Mouse (Mus musculus) lung, embryonic 14.5 days (tissue): ENCODE results near the gene Slc10a2. TPM values are rescaled to one million over a fixed set of nuclear protein-coding genes. Genes with fewer than 3 reads are reported as not detected.
"Not testable (repeated sequence)": the region's sequence is repeated elsewhere in the genome, so short reads cannot be mapped to it uniquely, and the experiment has no call there.

Source experiments
- ATAC-seq: fragments of 200-750 bp; cut with Nextera tagmentation; 2 replicates; pipeline ENCODE4 v1.8.0; 2017; ENCODE audit warnings: mild to moderate bottlenecking, moderate TSS enrichment, moderate library complexity; ENCODE audit not compliant: insufficient read depth
- DNase-seq: peaks from one replicate; pipeline ENCODE4 v3.0.0-alpha.2; 2015
- H3K27ac ChIP-seq: fragments of 300-500 bp; sonication (generic); 2 replicates; pipeline ENCODE4 v1.5.1; 2014; ENCODE audit warnings: low read depth, mild to moderate bottlenecking, moderate library complexity
- H3K27me3 ChIP-seq: fragments of 300-500 bp; sonication (generic); 2 replicates; pipeline ENCODE4 v1.6.1; 2014; ENCODE audit warnings: low read length, control low read depth; ENCODE audit not compliant: insufficient read depth
- H3K36me3 ChIP-seq: fragments of 300-500 bp; sonication (generic); 2 replicates; pipeline ENCODE4 v1.6.1; 2014; ENCODE audit warnings: control low read depth; ENCODE audit not compliant: insufficient read depth
- H3K4me1 ChIP-seq: fragments of 300-500 bp; sonication (generic); 2 replicates; pipeline ENCODE4 v1.6.1; 2014; ENCODE audit warnings: antibody characterized with exemption, control low read depth; ENCODE audit not compliant: insufficient read depth
- H3K4me2 ChIP-seq: fragments of 300-500 bp; sonication (generic); 2 replicates; pipeline ENCODE4 v1.6.1; 2014; ENCODE audit warnings: mild to moderate bottlenecking
- H3K4me3 ChIP-seq: fragments of 300-500 bp; sonication (generic); 2 replicates; pipeline ENCODE4 v1.5.1; 2014; ENCODE audit warnings: low read depth, low read length
- H3K9ac ChIP-seq: fragments of 300-500 bp; sonication (generic); 2 replicates; pipeline ENCODE4 v1.6.1; 2014
- H3K9me3 ChIP-seq: fragments of 300-500 bp; sonication (generic); 2 replicates; pipeline ENCODE4 v1.6.1; 2016; ENCODE audit warnings: low read depth, low read length, control low read depth
- CTCF ChIP-seq: IDR thresholded peaks from 2 replicates; pipeline ENCODE4 v1.5.1; 2016; ENCODE audit warnings: antibody characterized with exemption, low read depth
- WGBS: fragments of 180-500 bp; shearing (Covaris S2); extraction: QIAGEN DNeasy Blood & Tissue Kit; methylation state at CpG from one replicate; pipeline ENCODE4 v1.1.7; 2014; 5-methylcytosine and 5-hydroxymethylcytosine counted together
- polyA plus RNA-seq: library from polyadenylated mRNA; unstranded; fragments of >200 nt; fragmentation: Nextera tagmentation; extraction: Ambion mirVana; gene quantifications from 2 replicates; pipeline ENCODE4 v1.2.1, GENCODE M21; 2014

The Slc10a2 gene
- not detected in 2 replicates for polyA plus RNA-seq

DNA sequence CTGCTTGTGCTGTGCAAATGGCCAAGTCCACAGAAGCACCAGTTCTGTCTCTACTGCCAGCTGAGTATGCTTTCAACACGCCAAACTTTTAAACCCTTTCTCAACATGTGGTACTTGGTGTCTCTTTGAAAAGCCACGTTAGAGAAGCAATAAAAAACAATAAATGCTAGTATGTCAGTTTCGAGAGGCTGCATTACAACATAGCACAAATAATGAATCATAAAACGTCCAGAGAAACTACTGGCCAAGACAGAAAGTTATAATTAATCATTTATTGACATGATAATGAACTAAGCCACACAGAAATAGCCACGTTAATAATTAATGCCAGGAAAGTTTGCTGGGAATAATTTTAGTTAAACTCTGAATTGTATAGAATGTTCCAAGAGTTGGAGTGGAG is at the start of gene Slc10a2:
Gene Slc10a2 (minus strand): TSS at position 166 of the 400 bp plus-strand sequence.
- DNase-seq (no peak), ATAC-seq (no peak)
- no peak within 1 kb of the TSS for H3K4me3 ChIP-seq
- H3K36me3 ChIP-seq = no peaks in the 10 kb centered on the region
- no peak within 1 kb of the TSS for H3K9ac ChIP-seq
- H3K9me3 ChIP-seq = no peaks in the 10 kb centered on the region
- H3K27me3 ChIP-seq = no peaks in the 10 kb centered on the region
- no peak for TF ChIP-seq CTCF
- H3K27ac ChIP-seq = no peak within 1 kb of the TSS
- H3K4me1 ChIP-seq = no peaks in the 10 kb centered on the region
- no peak within 1 kb of the TSS for H3K4me2 ChIP-seq
- 55% methylated on average over 5 of the region's 5 CpGs for WGBS

DNA sequence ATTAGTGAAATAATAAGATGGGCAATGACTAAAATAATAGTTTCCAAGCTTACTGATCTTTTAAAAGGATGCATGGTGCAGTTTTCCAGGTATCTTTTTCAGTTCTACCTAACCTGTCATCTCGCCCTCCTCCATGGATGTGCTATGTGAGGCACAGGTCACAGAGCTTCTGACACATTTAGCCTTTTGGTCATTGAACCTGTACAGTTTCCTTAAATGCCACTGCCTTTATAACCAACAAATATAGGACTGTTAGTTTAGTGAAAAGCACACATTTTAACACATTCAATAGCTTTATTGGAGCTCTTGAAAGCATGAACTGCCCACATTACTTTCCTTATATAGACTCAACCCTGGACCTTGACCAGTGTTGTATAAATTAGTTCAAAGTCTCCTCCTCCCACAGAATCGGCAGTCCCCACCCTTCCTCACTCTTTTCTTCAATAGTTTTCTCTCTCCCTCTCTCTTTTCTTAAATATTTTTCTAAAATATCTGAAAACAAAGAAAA is 24.2 kb upstream of the Slc10a2 start:
- Histone ChIP-seq H3K9me3 (no peaks in the 10 kb centered on the region), H3K27me3 (no peaks in the 10 kb centered on the region), H3K9ac (no peak overlapping the region), H3K4me3 (no peak overlapping the region), H3K36me3 (no peaks in the 10 kb centered on the region), H3K27ac (no peak overlapping the region), H3K4me2 (no peak overlapping the region), H3K4me1 (no peaks in the 10 kb centered on the region)
- DNase-seq = no peak
- no peak for TF ChIP-seq CTCF
- WGBS = 64% methylated on average over 2 of the region's 2 CpGs
- ATAC-seq = no peak

DNA sequence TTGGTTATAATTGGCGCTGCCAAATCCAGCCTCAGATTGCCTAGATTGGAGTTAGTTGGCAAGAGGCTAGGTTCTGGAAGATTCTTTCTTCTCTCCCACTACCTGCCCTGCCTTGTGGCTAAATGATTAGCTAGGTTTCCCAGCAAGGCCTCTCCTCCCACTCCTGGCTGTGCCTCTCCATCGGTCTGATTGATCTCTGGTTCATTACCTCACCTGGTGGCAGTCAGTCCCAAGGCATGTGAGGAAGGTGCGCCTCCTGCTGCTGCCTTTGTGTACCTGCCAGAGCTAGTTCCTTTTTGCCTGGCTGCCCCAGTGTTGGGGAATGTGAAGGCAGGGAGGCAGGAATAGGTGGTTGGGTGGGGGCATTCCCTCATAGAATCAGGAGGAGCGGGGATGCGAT is 1.7 kb upstream of the Slc10a2 start:
- TF ChIP-seq CTCF = peak; percentile 28; the same call in 1 of the 2 replicates
- Histone ChIP-seq H3K4me2 (no peak overlapping the region), H3K9me3 (no peaks in the 10 kb centered on the region), H3K27me3 (no peaks in the 10 kb centered on the region), H3K9ac (no peak overlapping the region), H3K4me3 (no peak overlapping the region), H3K36me3 (no peaks in the 10 kb centered on the region), H3K27ac (no peak overlapping the region), H3K4me1 (no peaks in the 10 kb centered on the region)
- ATAC-seq = no peak
- WGBS = 57% methylated on average over 5 of the region's 5 CpGs
- DNase-seq = no peak

DNA sequence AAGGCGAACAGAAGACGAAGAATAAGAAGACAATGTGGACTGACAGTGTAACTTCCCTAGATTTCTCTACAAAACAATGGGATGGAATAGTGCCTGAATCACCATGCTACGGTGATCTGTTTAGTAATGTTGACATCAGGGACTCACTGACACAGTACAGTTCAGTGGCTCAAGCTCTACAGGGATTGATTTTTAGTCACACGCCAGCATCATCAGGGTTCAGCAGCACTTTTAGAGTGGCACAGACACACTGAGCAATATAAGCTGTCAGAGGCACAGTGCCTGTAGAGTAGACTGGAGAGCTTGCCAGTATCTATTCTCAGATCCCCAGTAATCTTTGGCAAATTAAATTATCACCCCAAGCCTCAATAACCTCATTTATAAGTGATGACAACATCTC is 9.8 kb downstream of the Slc10a2 start:
- Histone ChIP-seq H3K4me3 (no peak overlapping the region), H3K4me1 (no peaks in the 10 kb centered on the region), H3K27me3 (no peaks in the 10 kb centered on the region), H3K9me3 (no peaks in the 10 kb centered on the region), H3K36me3 (no peaks in the 10 kb centered on the region), H3K27ac (no peak overlapping the region), H3K4me2 (no peak overlapping the region), H3K9ac (no peak overlapping the region)
- DNase-seq (no peak), ATAC-seq (no peak)
- WGBS = 73% methylated on average over 4 of the region's 4 CpGs
- no peak for TF ChIP-seq CTCF

DNA sequence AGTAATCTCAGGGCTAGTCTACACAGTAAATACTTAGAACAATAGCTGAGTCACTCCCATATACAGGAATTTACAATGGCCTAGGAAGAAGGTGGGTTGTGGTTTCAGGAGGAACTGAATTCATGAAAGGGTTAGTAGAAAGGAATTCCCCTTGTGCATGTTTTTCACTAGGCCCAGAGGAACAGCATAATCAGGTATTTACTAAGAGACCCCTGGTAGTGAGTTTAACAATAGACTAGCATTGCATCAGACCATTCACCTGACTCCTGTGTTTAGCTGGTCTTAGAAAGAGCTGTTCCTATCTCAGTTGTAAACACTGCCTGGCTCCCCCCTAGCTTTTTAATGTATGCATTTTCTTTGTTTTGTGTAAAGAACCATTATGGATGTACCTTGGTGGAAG is 11.2 kb downstream of the Slc10a2 start:
- H3K4me1 ChIP-seq, H3K9ac ChIP-seq, H3K9me3 ChIP-seq, H3K36me3 ChIP-seq, DNase-seq, H3K27me3 ChIP-seq, H3K4me2 ChIP-seq, H3K27ac ChIP-seq, H3K4me3 ChIP-seq, ATAC-seq: not testable (repeated sequence)

DNA sequence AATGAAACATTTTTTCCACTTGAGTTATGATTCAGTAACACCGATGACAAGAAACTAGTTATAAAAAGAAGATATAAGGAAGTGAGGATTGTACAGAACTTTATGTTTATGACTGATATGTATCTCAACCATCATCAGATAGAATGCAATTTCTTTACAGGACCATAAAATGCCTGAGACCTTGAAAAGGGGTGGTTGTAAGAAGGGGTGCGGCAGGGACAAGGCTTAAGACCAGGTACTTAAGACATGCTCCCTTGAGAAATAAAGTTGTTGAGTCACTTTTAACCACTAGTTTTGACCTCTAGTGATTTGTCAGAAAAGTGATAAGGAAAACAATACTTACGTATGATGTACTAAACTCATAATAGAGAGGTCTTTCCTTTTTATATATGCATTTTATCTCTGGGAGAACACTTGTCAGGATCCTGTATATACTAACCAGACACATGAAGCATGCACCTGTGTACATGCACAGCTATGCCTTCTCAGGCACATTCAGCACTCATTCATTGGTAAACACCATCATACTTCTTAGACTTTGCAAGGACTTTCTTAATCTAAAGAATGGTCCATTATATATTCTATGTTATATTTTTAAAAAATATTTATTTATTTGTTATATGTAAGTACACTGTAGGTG is 31.4 kb downstream of the Slc10a2 start:
- Histone ChIP-seq H3K36me3 (no peaks in the 10 kb centered on the region), H3K4me2 (no peak overlapping the region), H3K27ac (no peak overlapping the region), H3K4me3 (no peak overlapping the region), H3K27me3 (no peaks in the 10 kb centered on the region), H3K4me1 (no peaks in the 10 kb centered on the region), H3K9me3 (no peaks in the 10 kb centered on the region), H3K9ac (no peak overlapping the region)
- no peak for TF ChIP-seq CTCF
- no peak for ATAC-seq
- DNase-seq = no peak
- 86% methylated on average over 3 of the region's 3 CpGs for WGBS

DNA sequence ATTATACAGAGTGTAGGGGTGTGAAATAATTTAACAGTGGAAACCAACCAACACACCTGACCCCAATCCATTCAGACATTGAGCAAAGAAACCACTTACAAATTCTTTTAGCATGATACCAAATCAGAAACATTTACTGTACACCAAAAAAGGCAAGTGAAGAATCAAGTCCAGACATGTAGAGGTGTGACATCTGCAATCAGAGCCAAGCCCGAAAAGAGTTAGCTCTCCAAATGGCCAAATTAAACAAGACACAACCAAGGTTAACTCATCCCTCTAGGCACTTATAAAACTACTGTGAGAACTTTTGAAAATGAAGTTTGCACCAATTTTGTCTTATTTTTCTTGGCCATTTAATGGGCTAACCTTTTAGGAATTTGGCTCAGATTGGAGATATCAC is 46.3 kb downstream of the Slc10a2 start:
- Histone ChIP-seq H3K36me3 (no peaks in the 10 kb centered on the region), H3K27ac (no peak overlapping the region), H3K4me2 (no peak overlapping the region), H3K27me3 (no peaks in the 10 kb centered on the region), H3K9ac (no peak overlapping the region), H3K9me3 (no peaks in the 10 kb centered on the region), H3K4me1 (no peaks in the 10 kb centered on the region), H3K4me3 (no peak overlapping the region)
- no peak for TF ChIP-seq CTCF
- ATAC-seq (no peak), DNase-seq (no peak)
- 74% methylated on average over 1 of the region's 1 CpGs for WGBS

DNA sequence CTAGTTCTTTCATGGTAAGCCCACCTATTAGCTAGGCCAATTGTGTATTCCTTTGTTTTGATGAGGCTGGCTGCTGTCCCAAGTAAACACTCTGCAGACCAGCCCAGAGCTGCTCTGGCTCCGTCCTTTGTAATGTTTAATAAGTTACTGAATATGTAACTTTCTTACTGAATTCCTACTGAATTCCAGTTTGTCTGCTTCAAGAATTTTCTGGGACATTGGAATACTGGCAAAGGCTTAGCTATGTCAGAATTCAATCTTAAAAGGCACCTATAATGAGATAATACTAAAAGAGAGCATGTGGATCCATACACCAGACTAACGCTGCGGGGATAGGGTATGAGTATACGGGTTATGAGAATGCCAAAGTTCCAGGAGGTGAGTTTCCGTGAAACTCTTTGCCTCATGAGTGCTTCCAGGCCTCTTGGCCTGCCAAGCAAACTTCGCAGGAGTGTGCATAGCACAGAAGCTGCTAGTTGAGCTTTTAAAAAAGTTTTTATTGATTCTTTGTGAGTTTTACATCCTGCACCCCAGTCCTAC is 60.7 kb downstream of the Slc10a2 start:
- H3K9ac ChIP-seq, H3K4me1 ChIP-seq, H3K4me3 ChIP-seq, H3K36me3 ChIP-seq, H3K27me3 ChIP-seq, H3K4me2 ChIP-seq, H3K27ac ChIP-seq, DNase-seq, ATAC-seq, H3K9me3 ChIP-seq: not testable (repeated sequence)
- 74% methylated on average over 6 of the region's 6 CpGs for WGBS
